Mouse (Mus musculus) monocyte, adult 2 months (primary cell): Measurements from ENCODE around the gene 4931440F15Rik.
"Not testable (repeated sequence)": the region's sequence is repeated elsewhere in the genome, so short reads cannot be mapped to it uniquely, and the experiment has no call there.

ENCODE experiments used
- DNase-seq, 2 experiments: peaks; one replicate each; pipeline ENCODE4 v3.0.0; 2022; ENCODE audit warnings: low spot score in 2 of 2, low read depth in 1 of 2

The 4931440F15Rik gene

DNA sequence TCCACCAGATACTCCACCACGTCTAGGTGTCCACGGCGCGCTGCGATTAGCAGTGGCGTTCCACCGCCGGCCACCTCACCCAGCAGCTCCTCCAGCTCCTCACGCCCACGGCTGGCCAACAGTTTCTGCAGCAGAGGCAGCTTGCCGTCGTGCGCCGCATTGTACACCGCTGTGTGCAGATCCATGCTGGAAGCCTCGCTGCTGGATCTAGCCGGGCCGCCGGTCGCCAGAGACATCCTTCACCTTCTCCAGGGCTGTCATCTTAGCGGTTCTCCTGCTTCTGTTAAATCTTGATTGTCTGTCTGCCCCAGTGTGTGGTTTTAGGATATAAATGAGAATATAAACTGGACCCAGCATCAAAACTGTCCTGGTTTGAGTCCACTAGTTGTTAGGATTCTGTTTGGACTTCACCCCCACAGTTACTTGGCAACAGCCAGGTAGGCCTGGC lies at the start of gene 4931440F15Rik:
Gene 4931440F15Rik, minus strand, starts transcription at position 398 of the 448 bp plus-strand sequence.
- DNase-seq: not testable (repeated sequence)

DNA sequence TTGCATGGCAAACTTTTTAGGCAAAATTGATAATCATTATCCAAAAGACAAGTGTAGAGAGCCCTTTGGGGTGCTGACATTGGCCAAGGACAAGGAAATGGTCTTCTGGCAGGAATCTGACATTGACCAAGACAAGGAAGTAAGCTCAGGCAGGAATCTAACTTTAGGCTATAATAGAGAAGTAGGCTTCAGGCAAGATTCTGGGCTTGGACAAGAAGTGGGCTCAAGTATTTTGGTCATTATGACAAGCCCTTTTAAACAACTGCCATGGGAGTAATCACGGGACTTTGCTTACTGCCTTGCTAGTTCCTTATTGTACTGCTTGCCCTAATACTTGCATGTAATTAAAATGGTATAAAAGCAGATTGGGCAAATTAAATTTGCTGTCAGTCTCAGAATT lies 49.3 kb upstream of the 4931440F15Rik start:
- not testable (repeated sequence) for DNase-seq

- DNase-seq: no peak
These were observed 44.7 kb upstream of the 4931440F15Rik start for GRCm38 (mm10) chr11:29870174-29870573.

- no peak for DNase-seq
These were observed 38.8 kb upstream of the 4931440F15Rik start for GRCm38 (mm10) chr11:29864269-29864668.

GRCm38 (mm10) chr11:29861750-29862397 lies 36.4 kb upstream of the 4931440F15Rik start:
- DNase-seq: no peak

- no peak for DNase-seq
These were observed 35.6 kb upstream of the 4931440F15Rik start for GRCm38 (mm10) chr11:29861040-29861439.

GRCm38 (mm10) chr11:29840606-29841227 lies 15.2 kb upstream of the 4931440F15Rik start:
- no peak for DNase-seq

- no peak for DNase-seq
These were observed 14.3 kb upstream of the 4931440F15Rik start for GRCm38 (mm10) chr11:29839781-29840180.

- no peak for DNase-seq
These were observed 11.6 kb upstream of the 4931440F15Rik start for GRCm38 (mm10) chr11:29837066-29837465.

- DNase-seq: no peak
These were observed 2.3 kb upstream of the 4931440F15Rik start for GRCm38 (mm10) chr11:29827729-29828128.

DNA sequence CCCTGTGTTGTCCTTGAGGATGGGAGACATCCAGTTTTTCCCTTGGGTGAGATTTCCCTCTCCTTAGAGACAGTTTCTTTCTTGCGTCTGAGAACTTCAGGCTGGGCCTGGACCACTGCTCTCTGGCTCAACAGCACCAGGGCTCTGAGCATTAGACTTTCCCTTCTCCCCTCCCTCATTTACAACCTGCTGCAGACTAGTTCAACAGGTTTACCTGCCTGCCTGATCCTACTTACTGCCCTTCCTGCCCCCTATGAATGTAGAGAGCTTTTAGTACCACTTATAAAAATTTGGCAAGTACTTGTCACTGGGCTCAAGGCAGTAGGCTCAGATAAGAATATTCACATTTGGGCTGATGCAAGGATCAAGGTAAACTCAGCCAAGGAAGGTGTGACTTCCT lies 533 bp upstream of the 4931440F15Rik start:
- no peak for DNase-seq

- not testable (repeated sequence) for DNase-seq
These were observed 796 bp downstream of the 4931440F15Rik start for GRCm38 (mm10) chr11:29824474-29825270.

DNA sequence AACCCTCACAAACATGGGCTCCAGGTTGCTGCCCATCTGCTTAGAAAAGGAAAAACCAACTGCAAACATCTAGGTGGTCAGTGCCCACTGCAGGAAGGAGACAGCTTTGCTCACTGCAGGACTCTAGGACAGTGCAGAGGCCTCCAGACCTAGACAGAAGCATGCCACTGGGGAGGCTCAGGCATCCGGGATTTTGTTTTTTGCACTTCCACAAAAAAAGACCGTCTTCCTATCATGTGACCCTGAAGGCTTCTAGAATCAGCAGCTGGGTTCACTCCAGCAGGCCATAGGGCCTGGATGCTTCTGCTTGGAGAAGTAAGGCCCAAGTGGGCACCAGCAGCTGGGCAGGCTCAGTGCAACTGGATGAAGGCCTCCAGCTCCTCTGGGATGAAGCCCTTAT lies 2.3 kb downstream of the 4931440F15Rik start:
- DNase-seq: no peak

DNA sequence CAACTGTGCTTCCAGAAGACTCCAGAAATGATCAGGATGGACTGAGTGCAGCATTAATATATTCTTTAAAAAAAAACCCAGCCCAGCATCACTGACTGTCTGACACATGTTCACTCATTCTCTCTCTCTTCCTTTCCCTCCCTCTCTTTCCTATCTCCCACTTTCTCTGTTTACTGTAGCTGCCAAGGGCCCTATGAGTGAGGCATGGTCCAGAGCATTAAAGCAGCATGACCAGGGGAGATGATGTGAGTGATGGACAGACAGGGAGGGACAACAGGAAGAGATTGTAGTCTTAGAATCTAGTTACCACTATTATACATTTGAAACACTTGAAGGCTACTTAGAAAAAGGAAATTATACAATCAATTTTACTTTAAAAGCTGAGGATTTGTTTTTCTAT lies 9.8 kb downstream of the 4931440F15Rik start:
- DNase-seq: no peak

DNA sequence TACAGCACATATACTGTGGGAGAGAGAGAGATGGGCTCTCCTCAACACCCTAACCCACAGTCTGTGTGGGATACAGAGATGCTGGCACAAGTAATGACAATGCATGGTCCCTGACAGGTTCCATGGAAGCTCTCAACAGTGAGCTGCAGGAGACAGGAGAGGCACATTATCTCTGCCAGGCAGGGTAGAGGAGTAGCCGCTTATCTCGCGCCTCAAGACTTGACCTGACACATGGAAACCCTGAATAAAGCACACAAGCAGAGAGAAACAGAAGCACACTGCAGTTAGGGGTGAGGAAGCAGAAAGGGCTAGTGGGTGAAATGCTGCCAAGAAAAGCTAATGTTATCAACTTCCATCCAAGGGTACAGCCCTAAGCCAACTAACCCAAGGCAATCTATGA lies 10.2 kb downstream of the 4931440F15Rik start:
- DNase-seq: no peak

DNA sequence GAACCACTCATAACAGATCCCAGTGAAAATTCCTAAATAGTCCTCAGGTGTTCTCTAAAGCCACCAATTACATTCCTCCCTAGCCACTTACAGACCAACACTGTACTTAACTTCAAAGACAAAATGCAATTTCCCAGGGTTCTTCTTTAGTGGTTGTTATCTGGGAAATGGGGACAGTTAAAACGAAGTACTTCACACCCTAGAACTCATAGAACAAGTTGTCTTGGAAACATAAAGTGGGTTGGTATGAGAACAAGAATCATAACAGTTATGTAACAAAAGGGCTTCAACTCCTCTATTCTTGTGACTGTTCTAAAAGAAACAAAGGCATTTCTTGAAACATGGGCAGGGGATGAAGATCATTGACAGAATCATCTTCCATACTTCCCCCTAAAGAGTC lies 12.2 kb downstream of the 4931440F15Rik start:
- DNase-seq: no peak

GRCm38 (mm10) chr11:29812475-29812874 lies 13.0 kb downstream of the 4931440F15Rik start:
- DNase-seq: no peak

DNA sequence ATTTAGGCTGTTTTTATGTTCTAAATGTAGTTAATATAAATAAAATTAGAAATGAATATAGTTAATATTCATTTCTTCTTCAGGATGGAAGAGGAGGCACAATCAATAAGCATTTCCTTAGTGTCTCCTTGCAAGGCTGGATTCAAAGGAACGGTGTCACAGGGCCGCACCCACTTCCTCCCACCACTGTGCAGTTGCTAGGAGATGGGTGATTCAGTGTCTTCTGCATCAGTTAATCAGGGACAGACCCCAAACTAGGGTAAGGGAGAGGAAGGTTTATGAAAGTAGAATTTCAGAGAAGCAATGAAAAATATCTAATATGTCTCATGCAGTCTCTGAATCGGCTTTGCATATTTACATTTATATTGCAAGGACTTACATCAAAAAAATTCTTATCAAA lies 15.1 kb downstream of the 4931440F15Rik start:
- DNase-seq: no peak

DNA sequence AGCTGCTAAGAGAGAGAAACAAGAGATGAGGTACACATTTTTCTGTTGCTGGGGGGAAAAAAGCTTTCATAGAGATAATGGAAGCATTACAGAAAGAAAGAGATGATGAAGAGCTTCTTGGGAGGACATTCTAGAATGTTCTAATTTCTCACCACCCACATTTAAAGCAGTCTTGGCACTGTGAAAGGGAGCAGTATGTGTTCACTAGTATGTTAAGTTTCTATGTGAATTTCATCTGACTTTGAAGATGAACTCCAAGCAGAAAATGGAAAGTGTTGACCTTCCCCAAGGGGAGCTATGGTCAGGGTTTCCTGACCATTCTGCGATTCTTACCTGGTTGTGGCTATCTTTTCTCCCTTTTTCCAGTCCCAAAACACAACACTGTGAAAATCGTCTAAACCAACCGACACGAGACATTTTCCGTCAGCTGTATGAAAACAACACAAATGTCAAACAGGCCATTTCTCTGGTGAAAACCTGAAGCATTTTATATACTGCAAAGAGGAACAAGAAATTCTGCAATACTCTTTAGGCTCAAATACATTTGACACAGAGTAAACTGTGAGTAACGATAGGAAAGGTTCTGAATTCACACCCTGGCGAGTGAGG lies 16.4 kb downstream of the 4931440F15Rik start:
- no peak for DNase-seq

DNA sequence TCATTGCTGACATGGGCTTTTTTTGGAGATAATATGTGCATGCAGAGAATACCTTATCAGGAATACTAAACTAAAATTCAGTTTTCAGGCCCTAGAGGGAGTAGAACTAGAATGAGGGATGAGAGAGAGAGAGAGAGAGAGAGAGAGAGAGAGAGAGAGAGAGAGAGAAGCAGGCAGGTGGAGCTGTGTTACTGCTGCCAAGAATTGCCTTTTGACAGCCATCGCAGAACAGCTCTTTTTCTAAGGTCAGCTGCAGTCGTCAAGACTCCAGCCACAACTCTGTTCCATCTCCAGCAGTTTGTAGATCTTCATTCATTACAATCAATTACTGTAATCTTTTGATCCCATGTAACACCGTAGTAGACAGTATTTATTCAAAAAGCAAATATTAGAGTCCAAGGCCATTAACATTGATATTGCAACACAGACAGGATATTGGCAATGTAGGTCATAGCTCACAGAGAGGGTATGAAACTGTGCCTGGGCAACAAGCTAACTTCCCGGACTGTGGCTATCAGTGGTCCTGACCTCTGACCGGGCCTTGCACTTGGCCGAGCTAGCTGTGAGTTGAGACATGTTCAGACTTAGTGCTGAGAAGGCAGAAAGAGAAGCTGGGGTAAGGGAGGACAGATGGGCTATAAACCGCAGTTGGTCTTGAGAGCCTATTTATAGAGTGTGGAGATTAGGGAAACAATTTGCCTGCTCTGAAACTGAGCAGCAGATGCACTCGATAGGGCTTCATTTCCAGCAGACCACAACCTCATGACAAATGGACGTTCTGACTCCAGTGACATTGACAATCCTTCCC lies 17.1 kb downstream of the 4931440F15Rik start:
- no peak for DNase-seq

GRCm38 (mm10) chr11:29807325-29807724 lies 18.1 kb downstream of the 4931440F15Rik start:
- no peak for DNase-seq
